Mouse (Mus musculus): Measurements from ENCODE around the gene Btbd35f28. TPM values are rescaled to one million over a fixed set of nuclear protein-coding genes. Genes with fewer than 3 reads are reported as not detected.

Gene Btbd35f28
- polyA plus RNA-seq (2012; rRNA removed): not detected in 2 replicates

DNA sequence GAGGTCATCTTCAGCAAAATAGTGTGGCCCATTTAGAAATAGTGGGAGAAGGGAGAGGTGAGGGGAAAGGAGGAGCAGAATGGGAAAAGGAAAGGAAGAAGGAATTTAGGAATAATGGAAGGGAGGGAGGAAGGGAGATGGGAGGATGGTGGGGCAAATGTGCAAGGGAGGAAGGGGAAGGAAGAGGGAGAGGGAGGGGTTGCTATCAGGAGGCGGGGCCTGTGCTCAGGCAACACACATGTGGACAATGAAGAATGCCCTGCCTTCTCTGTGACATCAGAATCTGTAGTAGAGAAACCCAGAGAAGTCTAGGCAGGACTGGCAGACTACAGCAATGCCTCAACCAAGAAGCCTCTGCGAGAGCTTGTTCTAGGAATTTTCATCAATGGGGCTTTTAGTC, at the start of gene Btbd35f28:
Gene Btbd35f28 (plus strand): TSS at position 301 of the 400 bp plus-strand sequence.

Other genes with a start within 250 kb of the Btbd35f28 start
- not detected in 2 replicates for gene Btbd35f16, start 239.6 kb upstream of the Btbd35f28 start, polyA plus RNA-seq (2012; rRNA removed)
- gene Btbd35f3, start 158.9 kb upstream of the Btbd35f28 start, polyA plus RNA-seq (2012; rRNA removed): not detected in 2 replicates
- gene Btbd35f20, start 94.7 kb downstream of the Btbd35f28 start, polyA plus RNA-seq (2012; rRNA removed): not detected in 2 replicates
- gene Btbd35f17, start 174.1 kb downstream of the Btbd35f28 start, polyA plus RNA-seq (2012; rRNA removed): not detected in 2 replicates

Data from ovary, adult 2 months (tissue).